In the genomic region with DNA sequence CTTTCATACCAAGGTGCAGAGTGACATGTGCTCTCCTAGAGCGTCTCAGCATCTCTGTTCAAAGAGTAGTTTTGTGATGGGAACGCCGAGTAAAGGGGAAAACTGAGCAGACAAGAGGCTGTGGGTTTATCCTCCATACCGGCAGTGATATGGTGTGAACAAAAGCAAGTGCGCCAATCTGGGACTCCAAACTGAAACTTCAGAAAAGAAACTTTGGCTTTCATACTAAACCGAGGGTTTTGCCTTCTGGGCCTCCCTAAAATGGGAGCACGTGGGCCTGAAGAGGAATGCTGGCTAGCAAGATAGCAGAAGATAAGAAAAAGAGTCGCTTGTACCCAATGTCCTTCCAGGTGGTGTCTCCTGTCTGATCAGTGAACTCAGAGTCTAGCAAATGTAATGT, we compare ENCODE assay signal across 9 mouse cellular contexts. TPM values are rescaled to one million over a fixed set of nuclear protein-coding genes. Genes with fewer than 3 reads are reported as not detected.
DNase-seq lines count a peak whose midpoint lies in the region; ATAC-seq and TF ChIP-seq lines count a peak whose summit lies in the region.
"Had no signal": no experiment of that assay in that cellular context is flagged by ENCODE, and none has a peak within 500 bp of the region (broad histone marks: within the 10 kb centered on the region; RNA-seq: fewer than 3 reads in every experiment).

No protein-coding gene starts in this region.

- DNase-seq in lung, embryonic 14.5 days, result no peak
- DNase-seq in lung, postnatal 36 days, result no peak
- peak; percentile 46 for DNase-seq in thymus, postnatal 0 days (ENCODE audit: low spot score)
- DNase-seq in right cerebral cortex, postnatal 4 days, result no peak
- no peak for DNase-seq in urinary bladder, adult 2 months (ENCODE audit: low spot score)

- peak overlapping the region; percentile 4; the same call in 1 of the 2 replicates for H3K4me3 ChIP-seq in lung, embryonic 14.5 days (ENCODE audit: low read depth, low read length)
- peak overlapping the region; percentile 98 for H3K4me3 ChIP-seq in bone marrow, adult 2 months (replicated peaks; ENCODE audit: control insufficient read depth, low read depth, low read length)
- H3K4me3 ChIP-seq in limb, embryonic 13.5 days, result no peak overlapping the region

- H3K4me2 ChIP-seq in lung, embryonic 14.5 days, result peak overlapping the region; percentile 75; the same call in 1 of the 2 replicates
- peak overlapping the region; percentile 75; the same call in 1 of the 2 replicates for H3K4me2 ChIP-seq in limb, embryonic 13.5 days (replicated peaks)

- no peak overlapping the region for H3K27ac ChIP-seq in lung, embryonic 14.5 days (ENCODE audit: low read depth)
- peak overlapping the region; percentile 80 for H3K27ac ChIP-seq in bone marrow, adult 2 months (ENCODE audit: control insufficient read depth, insufficient read depth, low read depth, low read length, poor library complexity)
- no peak overlapping the region for H3K27ac ChIP-seq in limb, embryonic 13.5 days
- H3K27ac ChIP-seq: hindbrain, embryonic 13.5 days; neural tube, embryonic 13.5 days had no signal

- 38% methylated on average over 8 of the region's 8 CpGs for WGBS in lung, embryonic 14.5 days
- WGBS in bone marrow, adult 2 months, result 0% methylated on average over 8 of the region's 8 CpGs
- WGBS in limb, embryonic 13.5 days, result 58% methylated on average over 8 of the region's 8 CpGs

- TF ChIP-seq CTCF in lung, embryonic 14.5 days (IDR thresholded peaks at IDR 0.05; ENCODE audit: low read depth), result no peak
- no peak for TF ChIP-seq CTCF in bone marrow, adult 2 months (IDR thresholded peaks at IDR 0.05; ENCODE audit: control insufficient read depth, insufficient read depth, low read length)

- no peaks in the 10 kb centered on the region for H3K9me3 ChIP-seq in lung, embryonic 14.5 days (ENCODE audit: low read depth, low read length)
- H3K9me3 ChIP-seq in limb, embryonic 13.5 days, result no peaks in the 10 kb centered on the region
- H3K9me3 ChIP-seq: hindbrain, embryonic 13.5 days; neural tube, embryonic 13.5 days had no signal

- no peaks in the 10 kb centered on the region; the same call in 1 of the 2 replicates for H3K27me3 ChIP-seq in lung, embryonic 14.5 days (ENCODE audit: insufficient read depth, low read length)
- peaks cover 15% of the 10 kb centered on the region for H3K27me3 ChIP-seq in limb, embryonic 13.5 days

- no peak overlapping the region for H3K9ac ChIP-seq in lung, embryonic 14.5 days
- no peak overlapping the region for H3K9ac ChIP-seq in limb, embryonic 13.5 days

- ATAC-seq in lung, embryonic 14.5 days (ENCODE audit: insufficient read depth), result no peak
- ATAC-seq in limb, embryonic 13.5 days (ENCODE audit: low FRiP score, low read depth), result no peak

- H3K4me1 ChIP-seq in lung, embryonic 14.5 days (ENCODE audit: insufficient read depth), result no peaks in the 10 kb centered on the region
- no peaks in the 10 kb centered on the region; the same call in 1 of the 2 replicates for H3K4me1 ChIP-seq in bone marrow, adult 2 months (ENCODE audit: control insufficient read depth, insufficient read depth, low read length)
- H3K4me1 ChIP-seq in limb, embryonic 13.5 days, result peaks cover 5% of the 10 kb centered on the region

- no peaks in the 10 kb centered on the region for H3K36me3 ChIP-seq in lung, embryonic 14.5 days (ENCODE audit: insufficient read depth)
- no peaks in the 10 kb centered on the region for H3K36me3 ChIP-seq in limb, embryonic 13.5 days
- H3K36me3 ChIP-seq: hindbrain, embryonic 13.5 days; neural tube, embryonic 13.5 days had no signal

- TF ChIP-seq POLR2A in bone marrow, adult 2 months (IDR thresholded peaks at IDR 0.05; ENCODE audit: borderline replicate concordance, control insufficient read depth, low read depth, low read length), result no peak

RNA-seq across cellular contexts. Expression of gene Apbb1ip, which starts 1.3 kb away (rescaled TPM):
- 1.0 and 1.3 TPM in 2 replicates for polyA plus RNA-seq in lung, embryonic 14.5 days (2014; fragmentation: Nextera tagmentation; extraction: Ambion mirVana)
- 25.0 and 45.8 TPM in 2 replicates for polyA plus RNA-seq in bone marrow, adult 2 months (2011; ENCODE audit: insufficient read depth, insufficient read length, low replicate concordance, missing spikeins)
- polyA plus RNA-seq in limb, embryonic 13.5 days (2015; fragmentation: Nextera tagmentation; extraction: Ambion mirVana), result 1.8 and 2.2 TPM in 2 replicates
- polyA plus RNA-seq in thymus, postnatal 0 days (2015; fragmentation: Nextera tagmentation; extraction: Ambion mirVana), result 51.9 and 63.0 TPM in 2 replicates
- polyA plus RNA-seq in urinary bladder, adult 2 months (2012; rRNA removed), result 3.6 and 6.5 TPM in 2 replicates
